Mouse (Mus musculus): ENCODE data around the gene Htra1. TPM values are rescaled to one million over a fixed set of nuclear protein-coding genes. Genes with fewer than 3 reads are reported as not detected.

Htra1 gene
- polyA plus RNA-seq (2015; fragmentation: Nextera tagmentation; extraction: Ambion mirVana): 8.4 and 9.2 TPM in 2 replicates

DNA sequence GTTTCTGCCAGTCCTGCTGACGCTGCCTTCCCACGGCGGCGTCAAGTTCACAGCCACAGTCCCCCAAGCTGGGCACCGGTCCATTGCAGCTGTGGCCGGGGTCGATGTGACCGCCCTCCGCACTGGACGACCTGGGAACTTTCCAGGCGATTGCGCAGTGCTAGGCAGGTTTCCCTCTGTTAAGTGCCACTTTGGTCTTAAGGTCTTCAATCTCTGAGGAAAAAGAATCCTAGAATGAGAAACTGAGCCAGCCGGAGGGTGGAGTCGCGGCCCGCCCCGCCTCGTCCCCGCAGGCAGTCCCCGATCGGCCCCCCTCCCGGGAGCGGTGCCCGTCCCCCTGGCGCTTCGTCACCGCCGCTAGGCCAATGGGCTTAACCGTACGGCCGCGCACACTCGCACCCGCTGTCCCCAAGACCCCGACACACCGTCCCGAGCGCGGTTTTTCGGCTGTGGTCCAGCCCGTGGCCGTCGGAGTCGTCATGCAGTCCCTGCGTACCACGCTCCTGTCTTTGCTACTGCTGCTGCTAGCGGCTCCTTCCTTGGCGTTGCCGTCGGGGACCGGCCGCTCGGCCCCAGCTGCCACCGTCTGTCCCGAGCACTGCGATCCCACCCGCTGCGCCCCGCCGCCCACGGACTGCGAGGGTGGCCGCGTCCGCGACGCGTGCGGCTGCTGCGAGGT lies at the start of gene Htra1:
TSS of gene Htra1 (plus strand) at position 319 of the 679 bp plus-strand sequence.
- DNase-seq (ENCODE audit: low spot score): no peak

DNA sequence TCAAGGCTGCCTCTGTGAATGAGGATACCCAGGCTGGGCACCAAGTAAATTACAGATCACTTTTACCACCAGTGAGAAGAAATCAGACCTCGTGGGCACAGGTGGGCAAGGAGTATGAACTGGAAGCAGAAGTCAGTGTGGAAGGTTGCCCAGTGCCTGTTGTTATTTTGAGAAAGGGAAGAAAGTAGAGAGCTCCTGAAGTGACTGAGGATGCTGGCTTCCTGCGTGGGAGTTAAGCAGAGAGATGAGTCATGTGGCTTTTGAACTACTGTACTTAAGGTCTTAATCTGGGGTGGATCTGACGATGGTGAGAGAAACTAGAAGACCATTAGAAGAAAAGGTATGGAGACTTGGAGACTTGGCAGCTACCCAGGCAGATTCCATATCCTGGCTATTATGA lies 49.7 kb upstream of the Htra1 start:
- no peak for DNase-seq (ENCODE audit: low spot score)

DNA sequence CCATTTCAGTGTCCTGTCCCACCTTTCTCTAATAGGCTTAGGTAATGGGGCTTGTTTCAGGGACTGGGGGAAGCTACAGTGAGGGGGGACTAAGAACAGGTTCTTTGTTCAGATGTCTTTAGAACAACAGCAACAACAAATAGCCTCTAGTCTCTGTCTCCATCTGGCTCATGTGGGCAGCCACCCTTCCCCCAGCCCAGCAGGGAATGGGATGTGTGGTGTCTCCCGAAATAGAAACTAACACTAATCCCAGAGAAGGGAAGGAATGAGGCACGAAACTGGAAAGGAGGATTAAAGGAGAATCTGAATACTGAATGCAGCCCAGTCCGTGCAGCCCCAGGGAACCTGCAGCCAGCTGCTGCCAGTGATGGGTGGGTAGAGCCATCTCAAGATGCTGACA lies 48.0 kb upstream of the Htra1 start:
- no peak for DNase-seq (ENCODE audit: low spot score)

- DNase-seq (ENCODE audit: low spot score): no peak
Measured at GRCm38 (mm10) chr7:130890871-130891270, 45.0 kb upstream of the Htra1 start.

DNA sequence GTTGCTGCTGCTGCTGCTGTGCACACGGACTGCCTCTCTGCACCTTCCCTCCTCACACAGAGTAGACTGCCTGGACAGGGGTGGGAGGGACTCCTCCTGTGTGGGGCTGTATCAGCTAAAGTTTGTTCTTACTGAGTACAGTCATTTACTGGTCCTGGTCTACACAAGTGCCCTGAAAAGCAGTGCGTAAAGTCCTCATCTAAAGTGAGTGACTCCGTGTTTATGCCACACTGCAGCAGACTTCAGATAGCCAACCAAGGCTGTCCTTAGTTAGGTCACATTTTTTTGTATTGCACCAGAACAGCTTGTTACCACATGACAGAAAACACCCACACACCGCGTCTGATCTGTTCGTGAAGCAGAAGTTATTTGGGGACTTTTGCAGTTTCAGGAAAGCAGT lies 42.9 kb upstream of the Htra1 start:
- peak; percentile 32 for DNase-seq (ENCODE audit: low spot score)

- DNase-seq (ENCODE audit: low spot score): no peak
Measured at GRCm38 (mm10) chr7:130894931-130895617, 40.8 kb upstream of the Htra1 start.

- DNase-seq (ENCODE audit: low spot score): no peak
Measured at GRCm38 (mm10) chr7:130895618-130895945, 40.3 kb upstream of the Htra1 start.

GRCm38 (mm10) chr7:130896064-130896463 lies 39.8 kb upstream of the Htra1 start:
- no peak for DNase-seq (ENCODE audit: low spot score)

DNA sequence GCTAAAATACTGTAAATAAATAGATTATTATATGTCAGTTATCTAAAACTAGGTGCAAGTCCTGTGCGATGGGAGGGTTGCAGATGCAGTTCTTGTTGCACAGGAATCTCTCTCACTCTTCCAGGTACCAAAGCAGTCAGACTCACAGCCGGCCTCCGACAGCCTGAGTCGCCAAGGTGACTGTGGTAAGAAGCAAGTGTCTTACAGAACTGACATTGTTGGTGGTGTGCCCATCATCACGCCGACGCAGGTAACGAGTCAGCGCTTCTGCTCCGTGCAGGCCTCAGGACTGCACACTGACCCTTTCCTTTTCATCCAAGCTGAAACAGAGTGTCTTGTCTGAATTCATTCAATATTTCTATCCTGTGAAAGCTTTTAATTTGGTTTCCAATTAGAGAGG lies 38.7 kb upstream of the Htra1 start:
- DNase-seq (ENCODE audit: low spot score): no peak

DNA sequence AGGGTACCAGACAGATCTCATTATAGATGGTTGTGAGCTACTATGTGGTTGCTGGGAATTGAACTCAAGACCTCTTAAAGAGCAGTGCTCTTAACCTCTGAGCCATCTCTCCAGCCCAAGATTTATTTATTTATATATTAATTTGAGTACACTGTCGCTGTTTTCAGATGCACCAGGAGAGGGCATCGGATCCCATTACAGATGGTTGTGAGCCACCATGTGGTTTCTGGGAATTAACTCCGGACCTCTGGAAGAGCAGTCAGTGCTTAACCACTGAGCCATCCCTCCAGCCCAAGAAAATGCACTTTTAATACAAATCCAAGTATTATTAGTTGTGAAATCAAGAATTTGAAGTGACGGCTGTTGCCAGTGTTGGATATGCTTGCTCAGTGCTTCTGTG lies 37.5 kb upstream of the Htra1 start:
- no peak for DNase-seq (ENCODE audit: low spot score)

GRCm38 (mm10) chr7:130900233-130900848 lies 35.6 kb upstream of the Htra1 start:
- no peak for DNase-seq (ENCODE audit: low spot score)

DNA sequence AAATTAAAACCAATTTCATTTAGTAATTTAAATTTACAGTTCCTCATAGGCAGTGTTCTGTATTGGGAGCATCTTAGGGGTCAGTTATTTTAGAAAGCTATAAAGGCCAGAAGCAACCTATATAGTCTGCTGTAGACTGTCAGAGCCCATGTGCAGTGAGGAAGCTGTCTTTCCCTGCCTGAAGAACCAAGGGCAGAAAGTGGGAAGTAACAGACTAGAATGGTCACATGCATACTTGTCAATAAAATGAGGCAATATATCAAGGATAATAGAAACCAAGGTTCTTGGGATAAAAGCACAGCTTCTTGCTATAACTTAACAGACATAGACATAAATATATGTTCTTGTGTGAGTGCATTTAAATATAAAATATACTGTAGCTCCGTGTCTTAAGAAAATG lies 33.0 kb upstream of the Htra1 start:
- no peak for DNase-seq (ENCODE audit: low spot score)

- peak; percentile 34 for DNase-seq (ENCODE audit: low spot score)
Measured at GRCm38 (mm10) chr7:130903505-130904074, 32.3 kb upstream of the Htra1 start.

DNA sequence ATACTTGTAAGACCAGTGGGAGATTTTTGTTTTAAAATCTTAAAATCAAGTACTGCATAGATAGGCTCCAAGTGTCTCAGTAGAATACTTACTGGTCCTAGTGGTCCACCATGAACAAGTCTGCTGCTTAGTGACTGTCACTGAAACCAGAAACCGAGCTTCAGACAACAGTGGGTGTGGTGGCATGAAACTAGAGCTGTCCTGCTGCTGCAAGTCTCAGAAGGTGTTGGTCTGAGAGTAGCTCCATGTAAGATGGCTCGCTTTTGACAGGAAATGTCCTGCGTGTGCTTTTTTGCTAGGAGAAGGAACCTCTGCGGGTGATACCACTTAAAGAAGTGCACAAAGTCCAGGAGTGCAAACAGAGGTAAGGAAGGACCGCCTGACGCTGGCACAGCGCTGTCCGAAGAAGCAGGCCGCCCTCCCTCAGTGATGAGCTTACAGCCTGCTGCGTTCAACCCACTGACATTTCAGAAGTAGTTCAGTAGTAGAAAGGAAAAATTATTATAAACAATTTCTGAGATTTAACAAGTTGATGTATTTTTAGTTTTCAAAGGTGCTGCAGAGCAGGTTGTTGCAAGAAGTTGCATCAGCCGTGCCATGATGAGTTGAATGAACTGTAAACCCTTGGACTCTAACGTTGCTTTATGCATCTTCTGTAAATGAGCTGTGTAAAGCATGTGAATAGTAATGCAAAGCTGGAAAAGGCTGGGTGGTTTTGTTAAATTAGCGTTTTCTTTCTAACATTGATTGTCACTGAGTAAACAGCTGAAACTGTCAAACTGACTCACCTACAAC lies 31.1 kb upstream of the Htra1 start:
- no peak for DNase-seq (ENCODE audit: low spot score)

- DNase-seq (ENCODE audit: low spot score): no peak
Measured at GRCm38 (mm10) chr7:130910841-130911240, 25.1 kb upstream of the Htra1 start.

DNA sequence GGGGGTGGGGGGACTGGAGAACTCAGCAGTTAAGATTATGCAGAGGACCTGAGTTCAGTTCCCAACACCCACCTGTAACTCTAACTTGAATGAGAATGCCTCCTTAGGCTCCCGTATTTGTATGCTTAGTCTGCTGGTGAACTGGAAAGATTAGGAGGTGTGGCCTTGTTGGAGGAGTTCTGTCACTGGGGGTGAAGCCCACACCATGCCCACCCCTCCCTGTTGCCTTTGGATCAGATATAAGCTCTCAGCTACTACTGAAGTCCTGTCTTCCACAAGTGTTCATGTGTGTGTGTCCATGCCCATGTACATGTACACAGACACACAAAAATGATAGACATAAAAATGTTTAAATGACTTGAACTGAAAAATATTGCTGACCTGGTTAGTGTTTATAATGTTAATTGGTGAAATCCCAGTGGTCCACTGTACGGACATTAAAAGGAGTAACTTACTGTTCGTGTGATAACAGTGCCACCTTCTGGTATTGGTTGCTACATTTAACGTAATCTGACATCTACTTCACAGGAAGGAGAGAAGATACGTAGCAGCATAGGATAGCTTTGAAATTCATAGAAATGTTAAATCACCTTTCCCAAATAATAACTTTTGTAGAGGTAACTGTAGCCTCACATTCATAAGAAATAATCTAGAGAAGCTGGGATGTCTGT lies 21.1 kb upstream of the Htra1 start:
- DNase-seq (ENCODE audit: low spot score): peak; percentile 53

- DNase-seq (ENCODE audit: low spot score): no peak
Measured at GRCm38 (mm10) chr7:130918260-130918659, 17.7 kb upstream of the Htra1 start.

DNA sequence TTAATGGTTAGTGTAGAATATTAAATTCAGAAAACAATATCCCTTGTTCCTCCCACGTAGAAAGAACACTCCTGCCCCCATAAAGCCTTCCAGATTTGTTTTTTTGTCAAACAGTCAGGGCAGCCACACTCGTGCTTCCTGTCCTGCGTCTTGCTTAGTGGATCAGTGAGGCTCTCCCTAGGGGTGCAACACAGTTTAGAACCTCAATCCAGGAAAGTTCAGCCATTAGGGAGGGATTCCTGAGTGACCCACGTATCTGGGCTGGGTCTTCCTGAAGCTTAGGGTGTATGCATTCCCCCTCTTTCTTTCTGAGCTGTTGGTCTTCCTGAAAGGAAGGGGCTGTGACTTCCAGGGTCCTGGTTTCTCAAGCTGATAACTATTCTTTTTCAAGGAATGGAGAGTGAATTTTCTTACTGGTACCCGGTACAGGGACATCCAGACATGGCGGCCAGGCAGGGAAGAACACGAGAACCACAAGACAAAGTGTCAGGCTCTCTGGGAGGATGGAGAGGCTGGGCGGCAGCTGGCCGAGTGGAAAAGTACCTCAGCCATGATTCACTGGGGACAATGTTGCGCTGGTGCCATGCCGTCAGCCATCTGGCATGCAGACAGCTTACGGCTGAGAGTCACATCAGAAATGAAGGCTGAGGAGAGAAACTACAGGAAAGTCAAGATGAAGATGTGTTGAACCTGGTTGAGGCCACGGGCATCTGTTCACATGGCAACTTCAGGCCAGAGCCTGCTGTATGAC lies 12.8 kb upstream of the Htra1 start:
- DNase-seq (ENCODE audit: low spot score): no peak

DNA sequence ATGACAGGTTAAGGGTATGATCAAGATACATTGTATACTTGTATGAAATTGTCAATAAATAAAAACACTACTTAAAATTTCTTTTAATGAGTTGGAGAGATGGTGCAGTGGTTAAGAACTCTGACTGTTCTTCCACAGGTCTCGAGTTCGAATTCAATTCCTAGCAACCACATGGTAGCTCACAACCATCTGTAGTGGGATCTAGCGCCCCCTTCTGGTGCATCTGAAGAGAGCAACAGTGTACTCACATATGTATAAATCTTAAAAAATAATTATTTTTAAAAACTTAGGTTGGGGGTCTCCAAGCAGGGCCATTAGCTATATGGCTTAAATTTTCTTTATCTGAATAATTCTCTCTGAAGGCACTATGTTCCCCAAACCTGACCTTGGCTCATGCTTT lies 5.5 kb upstream of the Htra1 start:
- no peak for DNase-seq (ENCODE audit: low spot score)

GRCm38 (mm10) chr7:130932921-130933320 lies 3.0 kb upstream of the Htra1 start:
- no peak for DNase-seq (ENCODE audit: low spot score)
